Mouse (Mus musculus) stomach, embryonic 14.5 days (tissue): ENCODE data around the gene Sema3d. TPM values are rescaled to one million over a fixed set of nuclear protein-coding genes. Genes with fewer than 3 reads are reported as not detected.

ENCODE experiments used
- ATAC-seq: fragments of 200-750 bp; cut with Nextera tagmentation; 2 replicates; pipeline ENCODE4 v1.8.0; 2017; ENCODE audit warnings: low read depth, moderate TSS enrichment; ENCODE audit not compliant: insufficient number of reproducible peaks, insufficient read depth, low FRiP score
- H3K27ac ChIP-seq: fragments of 300-500 bp; sonication (generic); 2 replicates; pipeline ENCODE4 v1.5.1; 2014; ENCODE audit warnings: mild to moderate bottlenecking, low read length, moderate library complexity, mixed read lengths
- H3K27me3 ChIP-seq: fragments of 300-500 bp; sonication (generic); 2 replicates; pipeline ENCODE4 v1.6.1; 2014; ENCODE audit warnings: low read length, control low read depth, mixed read lengths; ENCODE audit not compliant: control insufficient read depth, insufficient read depth
- H3K36me3 ChIP-seq: fragments of 300-500 bp; sonication (generic); 2 replicates; pipeline ENCODE4 v1.6.1; 2014; ENCODE audit warnings: mild to moderate bottlenecking, control low read depth, low read length, moderate library complexity, mixed read lengths; ENCODE audit not compliant: control insufficient read depth, insufficient read depth
- H3K4me1 ChIP-seq: fragments of 300-500 bp; sonication (generic); 2 replicates; pipeline ENCODE4 v1.6.1; 2014; ENCODE audit warnings: low read length, control low read depth, mixed read lengths; ENCODE audit not compliant: control insufficient read depth, insufficient read depth
- H3K4me2 ChIP-seq: fragments of 300-500 bp; sonication (generic); replicated peaks from 2 replicates; pipeline ENCODE4 v1.6.1; 2014; ENCODE audit warnings: low read depth, low read length, control low read depth
- H3K4me3 ChIP-seq: fragments of 300-500 bp; sonication (generic); 2 replicates; pipeline ENCODE4 v1.5.1; 2014; ENCODE audit warnings: low read depth, low read length, control low read depth
- H3K9ac ChIP-seq: fragments of 300-500 bp; sonication (generic); replicated peaks from 2 replicates; pipeline ENCODE4 v1.6.1; 2014; ENCODE audit warnings: low read depth, mild to moderate bottlenecking, control low read depth, low read length, moderate library complexity, mixed read lengths
- H3K9me3 ChIP-seq: fragments of 300-500 bp; sonication (generic); 2 replicates; pipeline ENCODE4 v1.6.1; 2016; ENCODE audit warnings: low read depth, low read length, control low read depth; ENCODE audit not compliant: control insufficient read depth
- WGBS: fragments of 180-500 bp; shearing (Covaris S2); extraction: QIAGEN DNeasy Blood & Tissue Kit; methylation state at CpG from one replicate; pipeline ENCODE4 v1.1.7; 2014; 5-methylcytosine and 5-hydroxymethylcytosine counted together
- polyA plus RNA-seq: library from polyadenylated mRNA; unstranded; fragments of >200 nt; fragmentation: Nextera tagmentation; extraction: Ambion mirVana; gene quantifications from 2 replicates; pipeline ENCODE4 v1.2.1, GENCODE M21; 2014

Gene Sema3d
- polyA plus RNA-seq, 1 experiment from 2014 or later: 28.4 TPM

GRCm38 (mm10) chr5:12423264-12423663, 40.1 kb downstream of the Sema3d start:
- no peak for ATAC-seq
- WGBS: 39% methylated on average over 5 of the region's 5 CpGs
- Histone ChIP-seq H3K4me1 (no peaks in the 10 kb centered on the region), H3K4me2 (no peak overlapping the region), H3K27ac (no peak overlapping the region), H3K9me3 (no peaks in the 10 kb centered on the region), H3K9ac (no peak overlapping the region), H3K36me3 (no peaks in the 10 kb centered on the region), H3K4me3 (no peak overlapping the region), H3K27me3 (no peaks in the 10 kb centered on the region)

GRCm38 (mm10) chr5:12441737-12442136, 58.6 kb downstream of the Sema3d start:
- WGBS: 71% methylated on average over 1 of the region's 1 CpGs

GRCm38 (mm10) chr5:12442176-12443105, 59.3 kb downstream of the Sema3d start:
- no peak overlapping the region for H3K27ac ChIP-seq
- WGBS: 46% methylated on average over 7 of the region's 7 CpGs
- H3K27me3 ChIP-seq: no peaks in the 10 kb centered on the region
- no peak for ATAC-seq
- H3K9ac ChIP-seq: no peak overlapping the region
- no peaks in the 10 kb centered on the region for H3K4me1 ChIP-seq
- H3K9me3 ChIP-seq: no peaks in the 10 kb centered on the region; the same call in 1 of the 2 replicates
- no peaks in the 10 kb centered on the region for H3K36me3 ChIP-seq
- H3K4me3 ChIP-seq: no peak overlapping the region
- H3K4me2 ChIP-seq: no peak overlapping the region

More at GRCm38 (mm10) chr5:12441737-12442136, 58.6 kb downstream of the Sema3d start:
- Histone ChIP-seq H3K4me2 (no peak overlapping the region), H3K27me3 (no peaks in the 10 kb centered on the region), H3K4me1 (no peaks in the 10 kb centered on the region), H3K27ac (no peak overlapping the region), H3K36me3 (no peaks in the 10 kb centered on the region), H3K9ac (no peak overlapping the region), H3K4me3 (no peak overlapping the region), H3K9me3 (no peaks in the 10 kb centered on the region; the same call in 1 of the 2 replicates)
- no peak for ATAC-seq

- H3K4me2 ChIP-seq: no peak overlapping the region
- WGBS: 91% methylated on average over 4 of the region's 4 CpGs
- H3K4me3 ChIP-seq: no peak overlapping the region
Measured at GRCm38 (mm10) chr5:12451089-12451488, 67.9 kb downstream of the Sema3d start.

GRCm38 (mm10) chr5:12454946-12455345, 71.8 kb downstream of the Sema3d start:
- H3K36me3 ChIP-seq: no peaks in the 10 kb centered on the region
- H3K4me2 ChIP-seq: no peak overlapping the region
- no peaks in the 10 kb centered on the region for H3K27me3 ChIP-seq
- no peak for ATAC-seq
- no peak overlapping the region for H3K27ac ChIP-seq
- no peaks in the 10 kb centered on the region for H3K9me3 ChIP-seq
- H3K4me3 ChIP-seq: no peak overlapping the region
- no peaks in the 10 kb centered on the region for H3K4me1 ChIP-seq
- no peak overlapping the region for H3K9ac ChIP-seq
- WGBS: 27% methylated on average over 1 of the region's 1 CpGs

More at GRCm38 (mm10) chr5:12451089-12451488, 67.9 kb downstream of the Sema3d start:
- H3K9me3 ChIP-seq: no peaks in the 10 kb centered on the region
- H3K36me3 ChIP-seq: no peaks in the 10 kb centered on the region
- no peak overlapping the region for H3K9ac ChIP-seq
- no peaks in the 10 kb centered on the region for H3K27me3 ChIP-seq
- no peak for ATAC-seq
- no peak overlapping the region for H3K27ac ChIP-seq
- H3K4me1 ChIP-seq: no peaks in the 10 kb centered on the region

GRCm38 (mm10) chr5:12457509-12457908, 74.3 kb downstream of the Sema3d start:
- WGBS: 72% methylated on average over 1 of the region's 1 CpGs
- no peak overlapping the region for H3K27ac ChIP-seq
- no peaks in the 10 kb centered on the region for H3K4me1 ChIP-seq
- no peaks in the 10 kb centered on the region for H3K27me3 ChIP-seq
- H3K4me3 ChIP-seq: no peak overlapping the region
- H3K9me3 ChIP-seq: no peaks in the 10 kb centered on the region
- no peak overlapping the region for H3K4me2 ChIP-seq
- H3K36me3 ChIP-seq: no peaks in the 10 kb centered on the region
- ATAC-seq: no peak
- H3K9ac ChIP-seq: no peak overlapping the region

GRCm38 (mm10) chr5:12467568-12468336, 84.6 kb downstream of the Sema3d start:
- Histone ChIP-seq H3K4me2 (no peak overlapping the region), H3K27me3 (no peaks in the 10 kb centered on the region), H3K9me3 (no peaks in the 10 kb centered on the region), H3K9ac (no peak overlapping the region), H3K27ac (no peak overlapping the region), H3K36me3 (no peaks in the 10 kb centered on the region), H3K4me1 (no peaks in the 10 kb centered on the region), H3K4me3 (no peak overlapping the region)
- ATAC-seq: peak; percentile 67; the same call in 1 of the 2 replicates
- 33% methylated on average over 4 of the region's 4 CpGs for WGBS

GRCm38 (mm10) chr5:12474904-12475638, 91.9 kb downstream of the Sema3d start:
- ATAC-seq: no peak
- WGBS: 59% methylated on average over 5 of the region's 5 CpGs

More at GRCm38 (mm10) chr5:12474904-12475638, 91.9 kb downstream of the Sema3d start:
- Histone ChIP-seq H3K27me3 (no peaks in the 10 kb centered on the region), H3K4me2 (no peak overlapping the region), H3K9ac (no peak overlapping the region), H3K27ac (no peak overlapping the region), H3K9me3 (no peaks in the 10 kb centered on the region), H3K4me1 (no peaks in the 10 kb centered on the region), H3K36me3 (no peaks in the 10 kb centered on the region), H3K4me3 (no peak overlapping the region)
